8 mouse cellular contexts compared by ENCODE assay signal in genomic region chrX:41401590-41402240, GRCm38 (mm10). TPM values are rescaled to one million over a fixed set of nuclear protein-coding genes. Genes with fewer than 3 reads are reported as not detected.
DNase-seq lines count a peak whose midpoint lies in the region; ATAC-seq and TF ChIP-seq lines count a peak whose summit lies in the region.

No protein-coding gene starts in this region.

- H3K4me3 ChIP-seq in spleen, adult 2 months (ENCODE audit: extremely low read depth, insufficient read depth, insufficient read length), result peak overlapping the region; percentile 41
- H3K4me3 ChIP-seq in embryonic facial prominence, embryonic 12.5 days, result peak overlapping the region; percentile 40
- H3K4me3 ChIP-seq in limb, embryonic 11.5 days (ENCODE audit: low read depth, low read length), result peak overlapping the region; percentile 33
- peak overlapping the region; percentile 51 for H3K4me3 ChIP-seq in midbrain, embryonic 16.5 days (ENCODE audit: low read depth, low read length)

- no peak overlapping the region for H3K27ac ChIP-seq in spleen, adult 2 months (ENCODE audit: insufficient read depth, low read length)
- peak overlapping the region; percentile 57 for H3K27ac ChIP-seq in embryonic facial prominence, embryonic 12.5 days
- no peak overlapping the region for H3K27ac ChIP-seq in limb, embryonic 11.5 days (replicated peaks; ENCODE audit: low read depth, low read length)
- peak overlapping the region; percentile 67 for H3K27ac ChIP-seq in midbrain, embryonic 16.5 days (ENCODE audit: low read length)

- no peak for ATAC-seq in embryonic facial prominence, embryonic 12.5 days (ENCODE audit: insufficient number of reproducible peaks, insufficient read depth, low FRiP score, low TSS enrichment)
- ATAC-seq in limb, embryonic 11.5 days (ENCODE audit: insufficient number of reproducible peaks, low FRiP score, low TSS enrichment, low read depth), result no peak
- peak; percentile 62 for ATAC-seq in midbrain, embryonic 16.5 days
- no peak for ATAC-seq in monocyte, adult 5-6 weeks (replicated peaks; ENCODE audit: insufficient number of reproducible peaks, low FRiP score, low TSS enrichment, poor library complexity, severe bottlenecking)

- H3K4me1 ChIP-seq in spleen, adult 2 months (ENCODE audit: control insufficient read depth, insufficient read depth, insufficient read length), result no peaks in the 10 kb centered on the region
- H3K4me1 ChIP-seq in embryonic facial prominence, embryonic 12.5 days, result no peaks in the 10 kb centered on the region
- no peaks in the 10 kb centered on the region for H3K4me1 ChIP-seq in limb, embryonic 11.5 days (ENCODE audit: control insufficient read depth, insufficient read depth, low read length)
- H3K4me1 ChIP-seq in midbrain, embryonic 16.5 days (ENCODE audit: control insufficient read depth, insufficient read depth, low read length), result 0 out of 2 replicates have a peak, but pooled peaks cover 2% of the 10 kb centered on the region

- no peak for TF ChIP-seq POLR2A in spleen, adult 2 months (IDR thresholded peaks at IDR 0.05; ENCODE audit: low read depth, low read length)

- WGBS in spleen, adult 2 months, result 20% methylated on average over 20 of the region's 20 CpGs
- WGBS in embryonic facial prominence, embryonic 12.5 days, result 12% methylated on average over 20 of the region's 20 CpGs
- 16% methylated on average over 20 of the region's 20 CpGs for WGBS in limb, embryonic 11.5 days
- WGBS in midbrain, embryonic 16.5 days, result 21% methylated on average over 20 of the region's 20 CpGs

- no peak for DNase-seq in spleen, adult 2 months (ENCODE audit: low read depth in 1 of 2, low spot score in 2 of 2)
- no peak for DNase-seq in spleen, postnatal 36 days (ENCODE audit: low spot score in 2 of 2)
- peak; percentile 12 for DNase-seq in heart, postnatal 4 days
- DNase-seq in limb, embryonic 11.5 days (ENCODE audit: low spot score), result peak; percentile 28
- DNase-seq in urinary bladder, postnatal 10 days (ENCODE audit: low spot score), result no peak

- H3K4me2 ChIP-seq in embryonic facial prominence, embryonic 12.5 days (replicated peaks), result peak overlapping the region; percentile 54
- peak overlapping the region; percentile 62 for H3K4me2 ChIP-seq in limb, embryonic 11.5 days (ENCODE audit: low read depth, severe bottlenecking)
- H3K4me2 ChIP-seq in midbrain, embryonic 16.5 days (ENCODE audit: low read length), result peak overlapping the region; percentile 58

- peak overlapping the region; percentile 44; the same call in 1 of the 2 replicates for H3K9ac ChIP-seq in embryonic facial prominence, embryonic 12.5 days
- peak overlapping the region; percentile 22; the same call in 1 of the 2 replicates for H3K9ac ChIP-seq in limb, embryonic 11.5 days (ENCODE audit: low read length)
- H3K9ac ChIP-seq in midbrain, embryonic 16.5 days (ENCODE audit: low read depth, low read length), result peak overlapping the region; percentile 59

- no peaks in the 10 kb centered on the region for H3K36me3 ChIP-seq in spleen, adult 2 months (ENCODE audit: control insufficient read depth, insufficient read depth, low read length)
- no peaks in the 10 kb centered on the region for H3K36me3 ChIP-seq in embryonic facial prominence, embryonic 12.5 days
- H3K36me3 ChIP-seq in limb, embryonic 11.5 days (ENCODE audit: control insufficient read depth, insufficient read depth, low read length), result no peaks in the 10 kb centered on the region
- H3K36me3 ChIP-seq in midbrain, embryonic 16.5 days (ENCODE audit: control insufficient read depth, insufficient read depth, low read length), result no peaks in the 10 kb centered on the region

- no peak for TF ChIP-seq CTCF in spleen, adult 2 months (IDR thresholded peaks at IDR 0.05; ENCODE audit: extremely low read depth, insufficient read depth, insufficient read length, insufficient replicate concordance)

- no peaks in the 10 kb centered on the region for H3K9me3 ChIP-seq in embryonic facial prominence, embryonic 12.5 days
- no peaks in the 10 kb centered on the region for H3K9me3 ChIP-seq in limb, embryonic 11.5 days (ENCODE audit: control insufficient read depth, low read length)
- no peaks in the 10 kb centered on the region for H3K9me3 ChIP-seq in midbrain, embryonic 16.5 days (replicated peaks; ENCODE audit: control insufficient read depth, low read length, poor library complexity, severe bottlenecking)

- no peaks in the 10 kb centered on the region for H3K27me3 ChIP-seq in spleen, adult 2 months (ENCODE audit: control insufficient read depth, insufficient read depth, low read length)
- no peaks in the 10 kb centered on the region for H3K27me3 ChIP-seq in embryonic facial prominence, embryonic 12.5 days
- H3K27me3 ChIP-seq in limb, embryonic 11.5 days (ENCODE audit: control insufficient read depth, insufficient read depth, low read length), result no peaks in the 10 kb centered on the region
- no peaks in the 10 kb centered on the region for H3K27me3 ChIP-seq in midbrain, embryonic 16.5 days (ENCODE audit: control insufficient read depth, insufficient read depth, low read depth, low read length)

RNA-seq across cellular contexts. Expression of gene Gria3, which starts 1.1 kb away (rescaled TPM):
- polyA plus RNA-seq in spleen, adult 2 months (2012; rRNA removed), result 0.72 and 0.75 TPM in 2 replicates
- 7.4 and 7.8 TPM in 2 replicates for polyA plus RNA-seq in embryonic facial prominence, embryonic 12.5 days (2016; fragmentation: Nextera tagmentation; extraction: Ambion mirVana)
- total RNA-seq in heart, postnatal 4 days (2021), result 1 to 10 TPM; 3.9 to 6.6 TPM
- polyA plus RNA-seq in limb, embryonic 11.5 days (2014; fragmentation: Nextera tagmentation; extraction: Ambion mirVana), result 1.9 and 3.2 TPM in 2 replicates
- polyA plus RNA-seq in midbrain, embryonic 16.5 days (2015; fragmentation: Nextera tagmentation; extraction: Ambion mirVana), result 20.0 and 20.7 TPM in 2 replicates
- 0.39 TPM in 1 of 3 replicates, not detected in the others for total RNA-seq in monocyte, adult 5-6 weeks (2017)

Comparison
In these comparisons a context has a peak if more than half of its experiments do, and no peak if none do; other contexts are left out.
1. DNase-seq: peak in heart, postnatal 4 days (single experiment) and limb, embryonic 11.5 days (single experiment); none in spleen, adult 2 months (0 of 2), spleen, postnatal 36 days (0 of 2) and urinary bladder, postnatal 10 days (single experiment).
2. H3K27ac ChIP-seq: peak in embryonic facial prominence, embryonic 12.5 days (single experiment) and midbrain, embryonic 16.5 days (single experiment); none in spleen, adult 2 months (single experiment) and limb, embryonic 11.5 days (single experiment).
3. Peak in every context shown above with its lines, with median percentiles within 50 percentile points of each other: H3K4me3 ChIP-seq, H3K4me2 ChIP-seq and H3K9ac ChIP-seq.